Comparison of ENCODE assay signal across 8 mouse cellular contexts in genomic region chr6:86404100-86404861, GRCm38 (mm10). TPM values are rescaled to one million over a fixed set of nuclear protein-coding genes. Genes with fewer than 3 reads are reported as not detected.
DNase-seq lines count a peak whose midpoint lies in the region; ATAC-seq and TF ChIP-seq lines count a peak whose summit lies in the region.

Tia1 (plus strand) TSS chr6:86404219.

- TF ChIP-seq EP300 in heart, adult 2 months (IDR thresholded peaks at IDR 0.05; ENCODE audit: insufficient read depth, low read depth, low read length), result no peak

- peaks cover 14% of the 10 kb centered on the region for H3K36me3 ChIP-seq in embryonic facial prominence, embryonic 14.5 days (ENCODE audit: control insufficient read depth, insufficient read depth, low read length)
- H3K36me3 ChIP-seq in heart, adult 2 months (ENCODE audit: control insufficient read depth, insufficient read depth, low read length), result peaks cover 13% of the 10 kb centered on the region
- H3K36me3 ChIP-seq in limb, embryonic 13.5 days, result peaks cover 9% of the 10 kb centered on the region
- no peaks in the 10 kb centered on the region for H3K36me3 ChIP-seq in midbrain, embryonic 16.5 days (ENCODE audit: control insufficient read depth, insufficient read depth, low read length)

- peak within 1 kb of the TSS; percentile 99 for H3K9ac ChIP-seq in embryonic facial prominence, embryonic 14.5 days (ENCODE audit: low read depth, low read length)
- peak within 1 kb of the TSS; percentile 92 for H3K9ac ChIP-seq in heart, adult 2 months (ENCODE audit: low read depth, low read length)
- peak within 1 kb of the TSS; percentile 98 for H3K9ac ChIP-seq in limb, embryonic 13.5 days
- peak within 1 kb of the TSS; percentile 100 for H3K9ac ChIP-seq in midbrain, embryonic 16.5 days (ENCODE audit: low read depth, low read length)

- no peaks in the 10 kb centered on the region for H3K9me3 ChIP-seq in embryonic facial prominence, embryonic 14.5 days (ENCODE audit: control insufficient read depth, low read length)
- H3K9me3 ChIP-seq in limb, embryonic 13.5 days, result no peaks in the 10 kb centered on the region
- no peaks in the 10 kb centered on the region for H3K9me3 ChIP-seq in midbrain, embryonic 16.5 days (replicated peaks; ENCODE audit: control insufficient read depth, low read length, poor library complexity, severe bottlenecking)

- intact Hi-C loops in heart, adult 2 months (cut with DNase I), result loop anchor here (2.0 to 5.0 kb wide), 3 partner anchors 35 to 277 kb away; partner anchors contain the start of gene C87436

- DNase-seq in 3T3-L1 (ENCODE audit: low read depth, low spot score), result peak; percentile 100
- DNase-seq in adrenal gland, postnatal 4 days (ENCODE audit: low spot score in 2 of 2), result peak; percentile 91 to 92
- DNase-seq in embryonic facial prominence, embryonic 14.5 days (ENCODE audit: low spot score), result peak; percentile 99
- peak; percentile 94 to 98 for DNase-seq in heart, adult 2 months
- DNase-seq in kidney, adult 8-10 months, result peak; percentile 96 to 98
- DNase-seq in spleen, postnatal 10 days (ENCODE audit: low spot score in 2 of 2), result peak; percentile 92 to 97

- peak within 1 kb of the TSS; percentile 87 for H3K4me3 ChIP-seq in embryonic facial prominence, embryonic 14.5 days (ENCODE audit: low read depth, low read length)
- peak within 1 kb of the TSS; percentile 79 for H3K4me3 ChIP-seq in heart, adult 2 months
- peak within 1 kb of the TSS; percentile 89 for H3K4me3 ChIP-seq in limb, embryonic 13.5 days
- peak within 1 kb of the TSS; percentile 83 for H3K4me3 ChIP-seq in midbrain, embryonic 16.5 days (ENCODE audit: low read depth, low read length)

- peaks cover 5% of the 10 kb centered on the region for H3K4me1 ChIP-seq in embryonic facial prominence, embryonic 14.5 days (ENCODE audit: control insufficient read depth, insufficient read depth, low read length)
- peaks cover 4% of the 10 kb centered on the region for H3K4me1 ChIP-seq in heart, adult 2 months (ENCODE audit: control insufficient read depth, insufficient read depth, low read length)
- peaks cover 11% of the 10 kb centered on the region for H3K4me1 ChIP-seq in limb, embryonic 13.5 days
- H3K4me1 ChIP-seq in midbrain, embryonic 16.5 days (ENCODE audit: control insufficient read depth, insufficient read depth, low read length), result peaks cover 18% of the 10 kb centered on the region

- WGBS in embryonic facial prominence, embryonic 14.5 days, result 1% methylated on average over 47 of the region's 62 CpGs
- under 1% methylated on average over 62 of the region's 62 CpGs for WGBS in heart, adult 2 months
- under 1% methylated on average over 60 of the region's 62 CpGs for WGBS in limb, embryonic 13.5 days
- WGBS in midbrain, embryonic 16.5 days, result 0% methylated on average over 61 of the region's 62 CpGs

- peak; percentile 97 for ATAC-seq in embryonic facial prominence, embryonic 14.5 days (ENCODE audit: low read depth)
- peak; percentile 96 for ATAC-seq in limb, embryonic 13.5 days (ENCODE audit: low FRiP score, low read depth)
- ATAC-seq in midbrain, embryonic 16.5 days, result peak; percentile 98

- no peaks in the 10 kb centered on the region for H3K79me2 ChIP-seq in heart, adult 2 months (replicated peaks; ENCODE audit: control insufficient read depth, insufficient read depth, low read length)

- no peak for TF ChIP-seq CTCF in heart, adult 2 months (IDR thresholded peaks at IDR 0.05)

- peak within 1 kb of the TSS; percentile 100 for H3K27ac ChIP-seq in embryonic facial prominence, embryonic 14.5 days (replicated peaks; ENCODE audit: low read depth, low read length)
- H3K27ac ChIP-seq in heart, adult 2 months, result peak within 1 kb of the TSS; percentile 95
- H3K27ac ChIP-seq in limb, embryonic 13.5 days, result peak within 1 kb of the TSS; percentile 100
- H3K27ac ChIP-seq in midbrain, embryonic 16.5 days (ENCODE audit: low read length), result peak within 1 kb of the TSS; percentile 100

- no peaks in the 10 kb centered on the region for H3K27me3 ChIP-seq in embryonic facial prominence, embryonic 14.5 days (replicated peaks; ENCODE audit: control insufficient read depth, insufficient read depth, low read length)
- H3K27me3 ChIP-seq in heart, adult 2 months (ENCODE audit: control insufficient read depth, insufficient read depth, low read length), result no peaks in the 10 kb centered on the region
- no peaks in the 10 kb centered on the region for H3K27me3 ChIP-seq in limb, embryonic 13.5 days
- no peaks in the 10 kb centered on the region for H3K27me3 ChIP-seq in midbrain, embryonic 16.5 days (ENCODE audit: control insufficient read depth, insufficient read depth, low read depth, low read length)

- peak within 1 kb of the TSS; percentile 68 for H3K4me2 ChIP-seq in embryonic facial prominence, embryonic 14.5 days (ENCODE audit: low read depth, low read length)
- H3K4me2 ChIP-seq in limb, embryonic 13.5 days (replicated peaks), result peak within 1 kb of the TSS; percentile 69
- H3K4me2 ChIP-seq in midbrain, embryonic 16.5 days (ENCODE audit: low read length), result peak within 1 kb of the TSS; percentile 86

- TF ChIP-seq POLR2A in heart, adult 2 months (IDR thresholded peaks at IDR 0.05; ENCODE audit: insufficient read depth, low read depth, low read length), result peak; percentile 67

RNA-seq across cellular contexts. Expression of gene Tia1, which starts in this region (rescaled TPM):
- 100 to 1,000 TPM; 105 to 120 TPM for total RNA-seq in adrenal gland, postnatal 4 days (2021)
- polyA plus RNA-seq in embryonic facial prominence, embryonic 14.5 days (2014; fragmentation: Nextera tagmentation; extraction: Ambion mirVana), result 130 and 160 TPM in 2 replicates
- total RNA-seq in heart, adult 2 months (2021), result 10 to 100 TPM; 22.4 to 23.7 TPM
- polyA plus RNA-seq in heart, adult 2 months (2012; rRNA removed), result 13.1 and 27.9 TPM in 2 replicates
- polyA plus RNA-seq in limb, embryonic 13.5 days (2015; fragmentation: Nextera tagmentation; extraction: Ambion mirVana), result 286 and 293 TPM in 2 replicates
- 313 and 356 TPM in 2 replicates for polyA plus RNA-seq in midbrain, embryonic 16.5 days (2015; fragmentation: Nextera tagmentation; extraction: Ambion mirVana)

Comparison
In these comparisons a context has a peak if more than half of its experiments do, and no peak if none do; other contexts are left out.
1. Peak in every context shown above with its lines: DNase-seq, ATAC-seq, H3K4me3 ChIP-seq and H3K27ac ChIP-seq.
2. RNA of gene Tia1 (total RNA-seq): 105 to 120 TPM in adrenal gland, postnatal 4 days; 22.4 to 23.7 TPM in heart, adult 2 months; every median in the first group is over 4 times any median in the second.